Mouse (Mus musculus): ENCODE data around the gene Rfk.
A peak's percentile ranks its signal among the peaks of the same experiment; 100 is the strongest.

Rfk gene

GRCm38 (mm10) chr19:17393841-17394591 is at the start of gene Rfk:
TSS of gene Rfk (plus strand) at chr19:17394043.
- peak; percentile 97 for DNase-seq

DNA sequence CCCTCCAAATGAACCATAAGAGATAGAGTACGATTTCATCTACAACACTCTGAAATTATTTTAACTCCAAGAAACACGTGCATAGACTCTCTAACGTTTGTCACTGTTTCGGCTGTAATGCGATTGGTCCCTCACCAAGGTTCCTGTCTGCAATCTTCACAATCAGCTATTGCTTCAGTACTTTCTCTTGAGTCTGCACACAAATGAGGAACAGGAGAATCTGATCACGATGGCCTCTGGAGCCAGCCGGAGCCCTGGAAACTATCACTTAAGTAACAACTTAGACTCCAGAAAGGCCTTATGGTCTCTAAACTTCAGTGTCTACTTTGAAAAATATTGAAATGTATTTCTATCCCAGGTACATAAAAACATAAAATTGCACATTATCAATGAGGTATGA is 49.0 kb upstream of the Rfk start:
- no peak for DNase-seq

DNA sequence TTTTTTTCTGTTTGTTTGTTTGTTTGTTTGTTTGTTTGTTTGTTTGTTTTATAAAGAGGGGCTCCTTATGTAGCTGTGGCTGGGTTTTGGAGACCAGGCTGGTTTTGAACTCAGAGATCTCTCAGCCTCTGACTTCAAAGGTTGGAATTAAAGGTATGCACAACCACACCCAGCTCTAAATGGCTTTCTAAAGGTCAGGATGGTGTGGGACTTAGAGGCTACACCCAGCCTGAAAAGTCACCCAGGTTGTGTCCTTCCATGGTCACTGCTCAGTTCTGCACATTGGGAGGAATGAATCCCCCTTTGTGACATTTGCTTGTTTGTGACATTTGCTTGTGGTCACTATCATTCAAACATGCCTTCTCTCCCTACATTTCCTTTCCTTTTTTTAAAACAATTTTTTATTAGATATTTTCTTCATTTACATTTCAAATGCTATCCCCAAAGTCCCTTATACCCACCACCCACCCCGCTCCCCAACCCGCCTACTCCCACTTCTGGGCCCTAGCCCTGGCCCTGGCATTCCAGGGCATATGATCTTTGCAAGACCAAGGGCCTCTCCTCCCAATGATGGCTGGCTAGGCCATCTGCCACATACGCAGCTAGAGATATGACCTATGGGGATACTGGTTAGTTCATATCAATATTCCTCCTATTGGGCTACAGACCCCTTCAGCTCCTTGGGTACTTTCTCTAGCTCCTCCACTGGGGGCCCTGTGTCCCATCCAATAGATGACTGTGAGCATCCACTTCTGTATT is 46.9 kb upstream of the Rfk start:
- no peak for DNase-seq

- no peak for DNase-seq
These were observed 46.0 kb upstream of the Rfk start for GRCm38 (mm10) chr19:17347852-17348251.

- DNase-seq, result no peak
These were observed 40.1 kb upstream of the Rfk start for GRCm38 (mm10) chr19:17353727-17354126.

GRCm38 (mm10) chr19:17354362-17354761 is 39.5 kb upstream of the Rfk start:
- no peak for DNase-seq

- DNase-seq, result no peak
These were observed 39.0 kb upstream of the Rfk start for GRCm38 (mm10) chr19:17354797-17355196.

DNA sequence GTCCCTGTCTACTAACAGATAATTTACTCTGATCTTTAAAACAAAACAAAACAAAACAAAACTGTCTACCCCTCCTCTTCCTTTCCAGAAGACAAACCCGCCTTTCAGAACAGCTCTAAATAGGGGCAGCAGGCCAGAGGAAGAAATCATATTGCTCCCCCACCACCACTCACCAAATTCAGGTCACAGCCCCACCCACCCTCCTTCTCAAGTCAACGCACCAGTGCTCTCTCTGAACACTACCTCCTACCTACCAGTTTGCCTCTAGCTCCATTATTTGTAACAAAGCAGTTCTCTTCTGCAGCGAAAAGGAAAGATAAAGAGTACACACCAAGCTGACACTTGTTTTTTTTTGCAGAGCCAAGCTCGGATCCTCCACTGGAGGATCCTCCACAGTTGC is 38.5 kb upstream of the Rfk start:
- DNase-seq, result peak; percentile 45 to 51

DNA sequence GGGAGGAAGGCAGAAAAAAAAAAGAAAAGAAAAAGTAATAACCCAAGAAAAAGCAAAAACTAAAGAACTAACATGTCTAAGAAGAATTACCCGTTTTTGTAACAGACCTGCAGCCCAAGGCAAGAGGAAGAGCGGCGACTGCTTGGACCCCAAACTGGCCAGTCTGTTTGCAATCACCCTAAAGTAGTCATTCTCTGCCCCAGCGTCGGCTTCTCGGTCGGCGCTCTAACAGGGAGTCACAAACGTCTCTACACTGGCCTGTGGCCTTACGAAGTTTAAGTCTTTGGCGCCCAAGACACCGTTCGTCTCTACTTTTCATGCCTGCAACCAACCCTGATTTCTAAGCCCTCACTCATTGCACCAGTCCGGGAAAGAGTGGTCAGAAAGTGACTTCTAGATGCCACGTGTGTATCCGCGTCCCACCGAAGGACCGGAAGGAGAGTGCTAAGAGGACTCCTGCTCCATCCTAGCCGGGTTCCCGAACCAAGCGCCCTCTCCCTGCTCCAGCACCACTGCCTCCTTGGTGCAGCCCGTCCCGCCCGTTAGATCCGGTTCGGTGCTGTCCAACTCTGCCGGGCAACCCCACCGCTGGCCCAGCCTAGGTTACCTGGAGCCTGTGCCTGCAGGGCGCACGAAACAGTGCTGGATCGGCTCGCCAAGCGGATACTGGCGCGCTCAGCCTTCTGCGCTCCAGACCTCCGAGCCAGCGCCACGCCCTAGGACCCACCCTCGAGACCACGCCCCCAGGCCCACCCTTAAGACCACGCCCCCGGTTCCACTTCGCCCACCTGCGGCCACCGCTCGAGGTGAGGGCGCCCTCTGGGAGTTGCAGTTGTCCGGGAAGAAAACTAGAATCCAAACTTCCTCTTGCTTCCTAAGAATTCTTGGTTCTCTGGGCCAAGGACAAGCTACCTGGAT is 37.6 kb upstream of the Rfk start:
- peak; percentile 85 to 86 for DNase-seq

DNA sequence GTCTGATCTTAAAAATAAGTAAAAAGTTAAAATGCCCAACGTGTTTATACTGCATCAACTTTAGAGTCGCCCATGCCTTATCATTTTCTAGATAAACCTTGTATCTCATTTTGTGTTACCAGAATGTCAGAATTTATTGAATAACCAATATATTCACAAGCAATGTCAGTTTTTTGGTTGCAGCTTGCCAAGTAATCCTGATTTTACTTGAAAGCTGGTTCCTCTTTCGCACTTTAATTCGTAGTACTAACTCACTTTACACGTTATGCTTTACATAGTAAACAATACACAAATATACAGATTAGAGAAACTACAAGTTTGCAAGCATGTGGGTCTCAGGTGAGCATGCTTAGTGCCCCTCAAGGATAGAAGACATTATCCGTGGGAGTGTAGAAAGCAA is 36.9 kb upstream of the Rfk start:
- DNase-seq, result no peak

DNA sequence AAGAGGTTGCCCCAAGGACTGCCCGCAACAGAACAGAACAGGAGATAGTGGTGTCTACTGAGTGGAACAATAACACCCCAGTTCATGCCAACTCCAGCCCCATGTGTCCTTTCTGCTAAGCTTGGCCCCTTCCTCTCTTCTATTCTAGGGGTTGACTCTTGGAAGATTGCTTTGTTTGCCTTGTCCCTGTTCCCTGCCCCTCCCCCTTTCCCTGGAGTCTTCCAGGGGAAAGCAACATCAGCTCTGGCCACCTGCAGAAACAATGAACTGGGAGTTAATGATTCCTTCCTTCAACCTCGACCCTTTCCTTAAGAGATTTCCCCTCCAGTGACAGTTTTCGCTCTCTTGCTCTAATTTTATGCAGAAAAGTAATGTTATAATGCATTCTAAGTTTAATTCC is 36.5 kb upstream of the Rfk start:
- no peak for DNase-seq

GRCm38 (mm10) chr19:17359315-17359890 is 34.4 kb upstream of the Rfk start:
- DNase-seq, result peak; percentile 52 to 60

GRCm38 (mm10) chr19:17361181-17361580 is 32.7 kb upstream of the Rfk start:
- no peak for DNase-seq

- peak; percentile 48 to 54 for DNase-seq
These were observed 29.1 kb upstream of the Rfk start for GRCm38 (mm10) chr19:17364741-17365140.

DNA sequence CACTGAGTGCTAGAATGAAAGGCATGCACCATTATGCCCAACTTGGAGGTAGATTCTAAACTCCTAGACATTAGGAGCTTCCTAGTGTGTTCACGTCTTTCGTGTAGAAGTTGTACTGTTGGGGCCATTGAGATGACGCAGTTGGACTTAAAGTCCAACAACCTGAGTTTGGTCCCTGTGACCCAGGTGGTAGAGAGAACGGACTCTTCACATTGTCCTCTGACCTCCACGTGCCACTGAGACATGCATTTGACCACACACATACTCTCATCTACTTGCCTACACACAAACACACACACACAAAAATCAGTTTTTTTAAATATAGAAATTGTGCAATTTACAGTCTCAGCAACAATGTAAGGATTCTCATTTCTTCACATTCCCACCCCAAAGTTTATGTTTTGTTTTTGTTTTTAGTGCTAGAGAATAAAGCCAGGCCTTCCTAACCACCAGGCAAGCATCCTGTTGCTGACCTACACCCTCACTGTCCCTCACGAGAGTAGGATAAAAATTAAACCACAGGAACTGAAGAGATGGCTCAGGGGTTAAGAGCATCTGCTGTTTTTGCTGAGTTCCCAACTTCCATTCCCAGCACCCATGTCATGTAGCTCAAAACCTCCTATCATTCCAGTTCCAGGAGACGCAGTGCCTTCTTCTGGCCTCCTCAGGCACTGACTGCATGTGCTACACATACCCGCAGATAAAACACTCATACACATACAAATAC is 27.3 kb upstream of the Rfk start:
- no peak for DNase-seq

GRCm38 (mm10) chr19:17368557-17368956 is 25.3 kb upstream of the Rfk start:
- DNase-seq, result no peak

DNA sequence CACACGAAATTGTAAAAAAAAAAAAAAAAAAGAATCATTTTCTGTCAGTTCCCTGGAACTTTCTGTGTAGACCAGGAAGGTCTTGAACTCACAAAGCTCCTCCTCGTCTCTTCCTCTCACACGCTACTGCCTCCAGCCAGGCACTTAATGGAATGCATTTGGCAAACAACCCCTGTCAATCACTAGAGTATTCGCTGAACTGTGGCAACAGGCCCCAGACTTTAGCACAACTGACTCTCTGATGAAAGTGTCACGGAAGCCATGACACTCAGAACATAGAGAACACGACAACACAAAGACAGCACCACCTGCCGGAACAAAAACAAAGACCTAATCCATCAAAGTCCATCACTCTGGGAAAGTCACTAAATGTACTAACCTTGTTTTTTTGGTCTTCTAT is 24.3 kb upstream of the Rfk start:
- no peak for DNase-seq

GRCm38 (mm10) chr19:17372701-17373100 is 21.1 kb upstream of the Rfk start, which contains the start of gene Gcnt1:
TSS of gene Gcnt1 (minus strand) at chr19:17372844.
- no peak for DNase-seq

DNA sequence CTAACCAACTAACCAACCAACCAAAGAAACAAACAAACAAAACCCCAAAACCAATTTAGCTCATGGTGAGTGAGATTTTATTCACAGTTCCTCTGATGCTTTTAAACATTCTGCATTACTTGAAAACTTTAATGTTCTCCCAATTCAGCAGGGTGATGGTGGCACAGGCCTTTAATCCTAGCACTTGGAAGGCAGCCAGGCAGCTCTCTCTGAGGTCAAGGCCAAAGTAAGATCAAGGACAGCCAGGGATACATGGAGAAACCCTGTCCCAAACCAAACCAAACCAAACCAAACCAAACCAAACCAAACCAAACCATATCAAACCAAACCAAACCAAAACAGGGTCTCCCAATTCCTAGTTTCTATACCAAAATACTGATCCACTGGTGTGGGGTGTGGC is 15.0 kb upstream of the Rfk start:
- DNase-seq, result no peak

GRCm38 (mm10) chr19:17380549-17380948 is 13.3 kb upstream of the Rfk start:
- no peak for DNase-seq

GRCm38 (mm10) chr19:17382807-17383397 is 10.9 kb upstream of the Rfk start:
- no peak for DNase-seq

DNA sequence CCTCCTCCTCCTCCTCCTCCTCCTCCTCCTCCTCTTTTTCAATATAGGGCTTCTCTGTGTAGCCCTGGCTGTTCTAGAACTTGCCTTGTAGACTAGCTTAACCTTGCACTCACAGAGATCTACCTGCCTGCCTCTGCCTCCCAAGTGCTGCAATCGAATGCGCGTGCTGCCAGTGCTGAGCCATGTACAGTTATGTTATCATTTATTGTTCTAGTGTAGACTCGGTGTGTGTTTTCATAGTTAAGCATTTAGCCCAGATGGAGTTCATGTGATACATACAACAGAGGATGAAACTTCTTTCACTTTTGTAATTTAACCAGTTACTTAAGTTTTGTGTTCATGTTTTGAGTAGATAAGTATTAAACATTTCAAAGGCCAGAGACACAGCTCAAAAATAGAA is 8.8 kb upstream of the Rfk start:
- no peak for DNase-seq

Measured in B cell, adult 2 months (primary cell).